Mouse (Mus musculus): ENCODE data around the gene Nr1i2. TPM values are rescaled to one million over a fixed set of nuclear protein-coding genes. Genes with fewer than 3 reads are reported as not detected.

The Nr1i2 gene
- polyA plus RNA-seq, 1 experiment from 2014 or later = 0.07 TPM

GRCm38 (mm10) chr16:38307221-38307605 is 12.6 kb upstream of the Nr1i2 start:
- no peak overlapping the region for H3K9ac ChIP-seq
- no peak overlapping the region for H3K4me2 ChIP-seq
- H3K4me1 ChIP-seq (replicated peaks) = peaks cover 19% of the 10 kb centered on the region
- WGBS = 24% methylated on average over 5 of the region's 5 CpGs
- peak; percentile 73; the same call in 1 of the 2 replicates for ATAC-seq (ENCODE audit: low read depth)
- no peak overlapping the region for H3K27ac ChIP-seq (replicated peaks)
- no peaks in the 10 kb centered on the region for H3K9me3 ChIP-seq
- no peaks in the 10 kb centered on the region for H3K36me3 ChIP-seq
- H3K27me3 ChIP-seq = no peaks in the 10 kb centered on the region
- no peak overlapping the region for H3K4me3 ChIP-seq

DNA sequence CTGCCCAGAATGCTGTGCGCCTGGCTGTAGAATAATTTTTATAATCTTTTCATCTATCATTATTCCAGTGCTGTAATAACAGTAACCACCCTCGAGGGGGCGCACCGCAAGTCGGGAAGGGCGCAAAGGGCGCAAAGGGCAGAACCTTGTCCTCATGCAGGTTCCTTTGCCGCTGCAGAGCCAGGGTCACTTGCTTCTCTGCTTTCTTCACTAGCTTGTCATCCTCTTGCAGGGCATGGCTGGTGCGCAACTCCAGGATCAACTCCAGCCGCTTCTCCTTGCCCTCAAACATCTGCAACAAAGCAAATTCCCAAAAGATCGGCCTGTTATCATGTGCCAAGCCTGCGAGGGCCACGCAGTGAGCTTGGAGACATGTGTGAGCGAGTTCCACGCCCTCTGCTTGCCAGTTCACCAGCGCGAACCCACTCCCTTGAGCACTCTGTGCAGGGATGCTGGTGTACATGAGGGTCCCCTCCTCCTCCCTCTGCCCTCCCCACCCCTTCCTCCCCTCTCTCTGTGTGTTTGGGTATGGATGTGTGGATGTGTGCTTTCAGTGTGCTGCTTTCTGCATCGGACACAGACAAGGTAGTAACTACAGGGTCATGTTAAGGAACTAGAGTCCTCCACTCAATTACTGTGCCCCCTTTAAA is 12.1 kb upstream of the Nr1i2 start:
- no peak overlapping the region for H3K4me3 ChIP-seq
- H3K27me3 ChIP-seq = no peaks in the 10 kb centered on the region
- no peak overlapping the region for H3K4me2 ChIP-seq
- no peak overlapping the region for H3K9ac ChIP-seq
- WGBS = 46% methylated on average over 18 of the region's 18 CpGs
- ATAC-seq (ENCODE audit: low read depth) = peak; percentile 42; the same call in 1 of the 2 replicates
- no peaks in the 10 kb centered on the region for H3K36me3 ChIP-seq
- H3K4me1 ChIP-seq (replicated peaks) = peaks cover 19% of the 10 kb centered on the region
- H3K9me3 ChIP-seq = no peaks in the 10 kb centered on the region
- no peak overlapping the region; the same call in 1 of the 2 replicates for H3K27ac ChIP-seq (replicated peaks)

- no peak for ATAC-seq (ENCODE audit: low read depth)
- 67% methylated on average over 17 of the region's 17 CpGs for WGBS
- Histone ChIP-seq H3K4me2 (no peak overlapping the region), H3K9me3 (no peaks in the 10 kb centered on the region), H3K4me1 (replicated peaks) (peaks cover 19% of the 10 kb centered on the region), H3K36me3 (no peaks in the 10 kb centered on the region), H3K27ac (replicated peaks) (no peak overlapping the region), H3K4me3 (no peak overlapping the region), H3K9ac (no peak overlapping the region), H3K27me3 (no peaks in the 10 kb centered on the region)
Measured at GRCm38 (mm10) chr16:38304460-38305194, 10.0 kb upstream of the Nr1i2 start.

DNA sequence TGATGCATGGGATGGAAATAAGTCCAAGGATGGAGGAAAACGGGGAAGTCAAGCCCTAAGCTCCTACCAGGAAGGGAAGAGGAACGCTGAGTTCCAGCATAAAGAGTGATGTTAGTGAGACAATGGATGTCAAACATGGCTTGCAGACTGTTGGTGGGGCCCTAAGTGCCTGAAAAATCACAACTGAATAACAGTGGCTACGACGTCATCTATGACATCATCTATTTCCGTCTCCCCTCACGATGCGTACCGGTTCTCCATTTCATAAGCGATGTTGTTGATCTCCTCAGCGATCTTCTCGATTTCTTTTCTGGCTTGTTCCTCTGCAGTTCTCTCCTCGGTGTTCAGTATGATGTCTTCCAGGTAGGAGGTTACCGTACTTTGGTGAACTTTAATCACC is 7.7 kb upstream of the Nr1i2 start:
- no peak overlapping the region for H3K9ac ChIP-seq
- WGBS = 93% methylated on average over 13 of the region's 13 CpGs
- H3K27me3 ChIP-seq = no peaks in the 10 kb centered on the region
- H3K9me3 ChIP-seq = no peaks in the 10 kb centered on the region
- H3K27ac ChIP-seq (replicated peaks) = no peak overlapping the region
- peaks cover 10% of the 10 kb centered on the region for H3K4me1 ChIP-seq (replicated peaks)
- no peak overlapping the region for H3K4me2 ChIP-seq
- H3K36me3 ChIP-seq = no peaks in the 10 kb centered on the region
- H3K4me3 ChIP-seq = no peak overlapping the region
- ATAC-seq (ENCODE audit: low read depth) = no peak

- 86% methylated on average over 6 of the region's 6 CpGs for WGBS
Measured at GRCm38 (mm10) chr16:38298410-38298809, 3.8 kb upstream of the Nr1i2 start.

DNA sequence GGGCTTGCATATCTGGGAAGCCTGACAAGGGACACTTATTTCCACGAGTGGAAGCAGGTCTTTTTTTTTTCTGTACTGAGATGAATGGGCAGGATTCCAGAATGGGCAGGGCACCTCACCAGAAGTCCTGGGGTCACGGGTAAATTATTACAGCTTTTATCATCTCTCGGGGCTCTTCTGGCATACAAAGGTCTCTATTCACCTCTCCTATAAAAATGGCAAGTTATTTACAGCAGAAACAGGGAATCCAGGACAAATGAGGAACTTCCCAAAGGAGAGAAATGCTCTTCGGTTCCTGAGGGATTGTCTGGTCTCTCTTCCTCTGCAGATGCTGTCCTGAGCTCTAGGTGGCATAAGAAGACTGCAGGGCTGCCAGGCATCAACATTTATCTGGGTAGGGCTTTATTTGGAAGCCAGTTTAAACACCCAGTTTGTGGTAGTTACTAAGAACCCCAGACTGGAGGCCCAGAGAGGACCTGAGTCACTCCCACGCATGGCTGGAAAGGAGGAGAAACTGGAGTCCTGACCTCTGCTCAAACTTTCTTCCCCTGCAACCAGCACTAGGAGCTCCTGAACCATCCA is 816 bp upstream of the Nr1i2 start:
- H3K4me1 ChIP-seq (replicated peaks) = no peaks in the 10 kb centered on the region
- no peak overlapping the region for H3K27ac ChIP-seq (replicated peaks)
- no peak overlapping the region for H3K4me2 ChIP-seq
- 44% methylated on average over 5 of the region's 5 CpGs for WGBS
- H3K9ac ChIP-seq = no peak overlapping the region
- no peaks in the 10 kb centered on the region for H3K27me3 ChIP-seq
- H3K4me3 ChIP-seq = no peak overlapping the region
- no peak for ATAC-seq (ENCODE audit: low read depth)
- no peaks in the 10 kb centered on the region for H3K9me3 ChIP-seq
- H3K36me3 ChIP-seq = no peaks in the 10 kb centered on the region

More at GRCm38 (mm10) chr16:38298410-38298809, 3.8 kb upstream of the Nr1i2 start:
- no peak overlapping the region for H3K4me3 ChIP-seq
- H3K27ac ChIP-seq (replicated peaks) = no peak overlapping the region
- no peak overlapping the region for H3K9ac ChIP-seq
- H3K4me1 ChIP-seq (replicated peaks) = no peaks in the 10 kb centered on the region
- no peaks in the 10 kb centered on the region for H3K9me3 ChIP-seq
- H3K4me2 ChIP-seq = no peak overlapping the region
- no peaks in the 10 kb centered on the region for H3K27me3 ChIP-seq
- no peaks in the 10 kb centered on the region for H3K36me3 ChIP-seq
- no peak for ATAC-seq (ENCODE audit: low read depth)

DNA sequence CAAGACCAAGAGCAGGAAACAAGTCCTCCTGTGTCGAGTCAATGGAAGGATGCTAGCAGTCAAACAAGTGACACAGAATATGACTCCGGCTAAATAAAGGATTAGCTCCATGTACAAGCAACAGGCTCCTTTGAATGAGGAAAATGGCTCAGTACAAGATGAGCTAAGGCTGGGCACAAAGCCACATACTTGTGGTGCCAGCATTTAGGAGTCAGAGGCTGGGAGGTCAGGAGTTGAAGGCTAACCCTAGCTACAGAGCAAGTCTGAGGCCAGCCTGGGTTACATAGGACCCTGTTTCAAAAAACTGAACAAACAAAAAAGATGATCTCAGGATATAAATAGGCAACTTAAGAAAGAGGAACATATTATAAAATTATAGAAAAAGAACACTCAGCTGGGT is 4.5 kb downstream of the Nr1i2 start:
- no peak for ATAC-seq (ENCODE audit: low read depth)
- H3K4me2 ChIP-seq = no peak overlapping the region
- H3K36me3 ChIP-seq = no peaks in the 10 kb centered on the region
- no peaks in the 10 kb centered on the region for H3K9me3 ChIP-seq
- WGBS = 77% methylated on average over 2 of the region's 2 CpGs
- H3K4me1 ChIP-seq (replicated peaks) = no peaks in the 10 kb centered on the region
- H3K9ac ChIP-seq = no peak overlapping the region
- H3K27ac ChIP-seq (replicated peaks) = no peak overlapping the region
- H3K4me3 ChIP-seq = no peak overlapping the region
- H3K27me3 ChIP-seq = no peaks in the 10 kb centered on the region

GRCm38 (mm10) chr16:38288851-38289250 is 5.8 kb downstream of the Nr1i2 start:
- Histone ChIP-seq H3K27me3 (no peaks in the 10 kb centered on the region), H3K9ac (no peak overlapping the region), H3K4me3 (no peak overlapping the region), H3K36me3 (no peaks in the 10 kb centered on the region), H3K9me3 (no peaks in the 10 kb centered on the region), H3K4me1 (replicated peaks) (no peaks in the 10 kb centered on the region), H3K4me2 (no peak overlapping the region), H3K27ac (replicated peaks) (no peak overlapping the region)
- ATAC-seq (ENCODE audit: low read depth) = no peak
- 39% methylated on average over 6 of the region's 6 CpGs for WGBS

DNA sequence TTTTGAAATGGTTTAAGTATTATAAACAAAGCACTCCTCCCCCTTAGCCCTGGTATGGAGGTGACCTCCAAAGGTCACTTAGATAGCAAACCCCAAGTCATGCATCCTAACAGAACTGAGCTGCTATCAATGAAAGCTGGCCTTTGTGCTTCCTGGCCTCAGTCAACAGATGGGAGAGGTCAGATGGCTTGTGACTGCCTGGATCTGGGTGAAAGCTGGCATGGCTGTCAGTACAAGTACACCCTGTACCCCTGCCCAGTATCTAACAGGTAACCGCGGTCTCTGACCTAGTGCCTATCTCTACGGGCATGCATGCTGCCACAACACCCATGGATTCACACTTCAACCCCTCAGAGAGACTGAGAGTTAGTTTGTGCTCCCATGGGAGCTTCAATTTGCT is 6.9 kb downstream of the Nr1i2 start:
- Histone ChIP-seq H3K4me2 (no peak overlapping the region), H3K4me1 (replicated peaks) (peaks cover 8% of the 10 kb centered on the region), H3K27me3 (no peaks in the 10 kb centered on the region), H3K9me3 (no peaks in the 10 kb centered on the region), H3K9ac (no peak overlapping the region), H3K27ac (replicated peaks) (no peak overlapping the region), H3K4me3 (no peak overlapping the region), H3K36me3 (no peaks in the 10 kb centered on the region)
- 90% methylated on average over 3 of the region's 3 CpGs for WGBS
- ATAC-seq (ENCODE audit: low read depth) = no peak

DNA sequence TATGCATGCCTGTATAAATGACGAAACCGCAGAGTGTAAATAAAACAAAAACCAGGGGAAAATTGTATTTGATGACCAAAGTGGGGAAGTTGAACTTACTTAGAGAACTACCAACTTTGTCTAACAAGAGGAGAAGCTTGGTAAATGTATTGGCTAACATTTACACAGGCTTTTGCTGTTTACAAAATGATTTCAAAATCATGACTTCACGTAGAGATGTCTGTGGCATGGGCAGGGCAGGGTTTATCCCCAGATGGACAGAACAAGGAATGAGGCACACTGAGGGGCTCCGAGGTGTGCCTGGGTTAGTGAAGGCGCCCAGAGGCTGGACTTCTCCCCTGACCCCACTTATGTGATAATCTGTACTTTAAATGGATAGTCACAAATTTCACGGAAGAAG is 7.3 kb downstream of the Nr1i2 start:
- Histone ChIP-seq H3K4me2 (no peak overlapping the region), H3K9ac (no peak overlapping the region), H3K4me3 (no peak overlapping the region), H3K9me3 (no peaks in the 10 kb centered on the region), H3K4me1 (replicated peaks) (peaks cover 8% of the 10 kb centered on the region), H3K27me3 (no peaks in the 10 kb centered on the region), H3K36me3 (no peaks in the 10 kb centered on the region), H3K27ac (replicated peaks) (no peak overlapping the region)
- ATAC-seq (ENCODE audit: low read depth) = no peak
- WGBS = 90% methylated on average over 6 of the region's 6 CpGs

- WGBS = 85% methylated on average over 4 of the region's 4 CpGs
- H3K27me3 ChIP-seq = no peaks in the 10 kb centered on the region
- H3K9ac ChIP-seq = no peak overlapping the region
- H3K27ac ChIP-seq (replicated peaks) = no peak overlapping the region
- no peak overlapping the region for H3K4me2 ChIP-seq
- H3K36me3 ChIP-seq = no peaks in the 10 kb centered on the region
- no peak overlapping the region for H3K4me3 ChIP-seq
- no peaks in the 10 kb centered on the region for H3K9me3 ChIP-seq
- H3K4me1 ChIP-seq (replicated peaks) = peaks cover 8% of the 10 kb centered on the region
- ATAC-seq (ENCODE audit: low read depth) = no peak
Measured at GRCm38 (mm10) chr16:38286541-38286940, 8.1 kb downstream of the Nr1i2 start.

DNA sequence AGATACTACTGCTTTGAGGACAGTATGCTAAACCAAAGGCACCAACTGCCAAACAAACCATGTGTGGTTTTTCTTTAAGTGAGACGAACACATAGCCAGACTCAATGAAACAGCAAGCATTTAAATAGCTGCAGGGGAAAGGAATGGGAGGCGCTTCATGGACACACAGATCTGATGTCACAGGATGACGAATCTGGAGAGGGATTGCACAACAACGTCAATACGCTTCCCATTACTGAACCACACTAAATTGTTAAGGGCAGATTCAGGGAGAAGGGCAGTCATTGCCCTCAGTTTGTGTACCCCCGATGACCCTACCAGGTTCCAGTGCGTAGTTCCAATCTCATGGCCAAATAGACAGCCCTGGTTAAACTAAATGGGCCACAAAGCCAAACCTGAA is 8.8 kb downstream of the Nr1i2 start:
- H3K36me3 ChIP-seq = no peaks in the 10 kb centered on the region
- H3K27me3 ChIP-seq = no peaks in the 10 kb centered on the region
- H3K9ac ChIP-seq = no peak overlapping the region
- H3K27ac ChIP-seq (replicated peaks) = no peak overlapping the region
- WGBS = 75% methylated on average over 7 of the region's 7 CpGs
- H3K4me3 ChIP-seq = no peak overlapping the region
- no peaks in the 10 kb centered on the region for H3K9me3 ChIP-seq
- H3K4me2 ChIP-seq = no peak overlapping the region
- ATAC-seq (ENCODE audit: low read depth) = no peak
- H3K4me1 ChIP-seq (replicated peaks) = peaks cover 8% of the 10 kb centered on the region
